Mouse (Mus musculus): Measurements from ENCODE around the gene Bcl11a. TPM values are rescaled to one million over a fixed set of nuclear protein-coding genes. Genes with fewer than 3 reads are reported as not detected.

The Bcl11a gene
- polyA plus RNA-seq, 1 experiment = 6.5 TPM

DNA sequence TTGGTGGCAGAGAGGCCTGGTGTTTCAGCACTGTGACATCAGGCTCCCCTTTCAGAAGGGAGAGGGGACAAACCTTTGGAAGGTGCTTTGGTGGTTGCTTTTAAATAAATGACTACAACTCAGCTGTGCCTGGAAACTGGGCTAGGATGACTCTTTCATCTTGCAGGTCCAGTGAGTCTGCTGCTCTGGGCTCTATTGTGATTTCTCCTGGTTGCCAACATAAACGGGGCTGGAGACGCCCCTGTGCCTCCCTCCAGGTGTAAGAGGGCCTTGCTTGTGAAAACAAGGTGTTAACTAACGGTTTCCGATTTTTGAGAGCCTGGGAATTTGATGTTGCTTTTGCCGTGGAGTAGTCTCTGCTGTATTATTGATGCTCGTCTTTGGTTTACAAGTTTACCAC lies 18.6 kb downstream of the Bcl11a start:
- Histone ChIP-seq H3K4me1 (ENCODE audit: control insufficient read depth, insufficient read depth, low read length) (no peaks in the 10 kb centered on the region), H3K36me3 (ENCODE audit: control insufficient read depth, insufficient read depth, low read length) (no peaks in the 10 kb centered on the region), H3K27me3 (ENCODE audit: control insufficient read depth, insufficient read depth, low read length) (no peaks in the 10 kb centered on the region), H3K4me3 (ENCODE audit: control insufficient read depth, low read depth, low read length) (no peak overlapping the region), H3K27ac (ENCODE audit: control insufficient read depth, insufficient read depth, low read depth, low read length) (no peak overlapping the region)
- TF ChIP-seq CTCF (IDR thresholded peaks at IDR 0.05; ENCODE audit: control insufficient read depth, insufficient read depth, insufficient replicate concordance, low read depth, low read length) (no peak), POLR2A (IDR thresholded peaks at IDR 0.05; ENCODE audit: control insufficient read depth, low read depth, low read length) (no peak)

DNA sequence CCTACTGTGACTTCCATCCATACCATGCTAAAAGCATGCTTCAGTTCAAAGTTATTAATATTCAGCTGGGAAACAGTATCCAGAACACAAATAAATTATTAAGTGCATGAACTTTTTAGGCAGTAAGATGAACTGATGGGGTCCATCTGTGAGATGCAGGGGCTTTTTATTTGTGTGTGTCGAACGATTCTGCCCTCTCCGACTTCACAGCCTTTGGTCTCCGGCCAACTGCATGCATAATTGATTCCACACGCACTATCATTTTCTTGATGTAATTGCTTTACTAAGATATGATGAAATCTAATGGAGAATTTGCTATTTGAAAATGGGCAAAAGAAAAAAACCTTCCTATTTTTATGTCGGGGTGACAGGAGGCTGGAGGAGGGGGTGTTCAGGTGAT lies 19.2 kb downstream of the Bcl11a start:
- H3K4me3 ChIP-seq (ENCODE audit: control insufficient read depth, low read depth, low read length) = no peak overlapping the region
- no peak for TF ChIP-seq CTCF (IDR thresholded peaks at IDR 0.05; ENCODE audit: control insufficient read depth, insufficient read depth, insufficient replicate concordance, low read depth, low read length)
- no peak for TF ChIP-seq POLR2A (IDR thresholded peaks at IDR 0.05; ENCODE audit: control insufficient read depth, low read depth, low read length)
- H3K27ac ChIP-seq (ENCODE audit: control insufficient read depth, insufficient read depth, low read depth, low read length) = no peak overlapping the region
- H3K4me1 ChIP-seq (ENCODE audit: control insufficient read depth, insufficient read depth, low read length) = no peaks in the 10 kb centered on the region
- no peaks in the 10 kb centered on the region for H3K36me3 ChIP-seq (ENCODE audit: control insufficient read depth, insufficient read depth, low read length)
- no peaks in the 10 kb centered on the region for H3K27me3 ChIP-seq (ENCODE audit: control insufficient read depth, insufficient read depth, low read length)

DNA sequence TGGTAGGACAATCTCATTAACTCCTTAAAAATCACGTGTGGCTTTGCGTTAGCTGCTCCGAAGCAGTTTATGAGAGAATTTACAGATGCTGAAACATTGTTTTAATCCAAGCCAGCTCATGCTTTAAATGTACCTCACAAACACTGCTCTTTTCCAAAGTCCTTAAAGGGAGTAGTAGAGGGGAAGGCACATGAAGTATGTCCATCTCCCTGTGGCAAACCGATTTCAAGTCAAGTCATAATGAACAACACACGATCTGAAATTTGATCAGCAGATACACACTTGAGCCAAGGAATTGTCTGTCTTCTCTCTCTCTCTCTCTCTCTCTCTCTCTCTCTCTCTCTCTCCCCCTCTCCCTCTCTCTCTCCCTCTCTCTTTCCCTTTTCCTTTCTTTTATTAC lies 20.2 kb downstream of the Bcl11a start:
- no peak for TF ChIP-seq POLR2A (IDR thresholded peaks at IDR 0.05; ENCODE audit: control insufficient read depth, low read depth, low read length)
- no peak for TF ChIP-seq CTCF (IDR thresholded peaks at IDR 0.05; ENCODE audit: control insufficient read depth, insufficient read depth, insufficient replicate concordance, low read depth, low read length)
- no peak overlapping the region for H3K27ac ChIP-seq (ENCODE audit: control insufficient read depth, insufficient read depth, low read depth, low read length)
- no peak overlapping the region for H3K4me3 ChIP-seq (ENCODE audit: control insufficient read depth, low read depth, low read length)
- no peaks in the 10 kb centered on the region for H3K27me3 ChIP-seq (ENCODE audit: control insufficient read depth, insufficient read depth, low read length)
- no peaks in the 10 kb centered on the region for H3K4me1 ChIP-seq (ENCODE audit: control insufficient read depth, insufficient read depth, low read length)
- no peaks in the 10 kb centered on the region for H3K36me3 ChIP-seq (ENCODE audit: control insufficient read depth, insufficient read depth, low read length)

DNA sequence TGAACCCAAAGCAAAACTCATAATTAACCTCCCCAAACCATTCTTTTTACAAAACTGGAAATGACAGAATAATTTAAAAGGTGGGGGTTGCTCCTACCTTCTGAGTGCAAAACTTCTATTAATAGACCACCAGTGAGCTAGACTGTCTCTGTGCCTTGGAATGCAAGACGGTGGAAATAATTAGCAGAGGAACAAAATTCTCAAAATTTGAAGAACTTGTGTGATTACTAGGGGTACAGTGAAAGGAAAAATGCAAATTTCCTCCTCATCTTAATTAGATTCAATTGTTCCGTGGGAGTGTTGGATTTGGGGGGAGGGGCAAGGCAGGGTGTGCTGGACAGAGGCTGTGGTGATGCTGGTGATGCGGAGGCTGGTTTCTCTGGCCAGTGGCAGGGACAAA lies 20.8 kb downstream of the Bcl11a start:
- H3K27me3 ChIP-seq (ENCODE audit: control insufficient read depth, insufficient read depth, low read length) = no peaks in the 10 kb centered on the region
- no peak overlapping the region for H3K27ac ChIP-seq (ENCODE audit: control insufficient read depth, insufficient read depth, low read depth, low read length)
- no peak overlapping the region for H3K4me3 ChIP-seq (ENCODE audit: control insufficient read depth, low read depth, low read length)
- no peak for TF ChIP-seq CTCF (IDR thresholded peaks at IDR 0.05; ENCODE audit: control insufficient read depth, insufficient read depth, insufficient replicate concordance, low read depth, low read length)
- no peak for TF ChIP-seq POLR2A (IDR thresholded peaks at IDR 0.05; ENCODE audit: control insufficient read depth, low read depth, low read length)
- no peaks in the 10 kb centered on the region for H3K36me3 ChIP-seq (ENCODE audit: control insufficient read depth, insufficient read depth, low read length)
- H3K4me1 ChIP-seq (ENCODE audit: control insufficient read depth, insufficient read depth, low read length) = 0 out of 2 replicates have a peak, but pooled peaks cover 2% of the 10 kb centered on the region

DNA sequence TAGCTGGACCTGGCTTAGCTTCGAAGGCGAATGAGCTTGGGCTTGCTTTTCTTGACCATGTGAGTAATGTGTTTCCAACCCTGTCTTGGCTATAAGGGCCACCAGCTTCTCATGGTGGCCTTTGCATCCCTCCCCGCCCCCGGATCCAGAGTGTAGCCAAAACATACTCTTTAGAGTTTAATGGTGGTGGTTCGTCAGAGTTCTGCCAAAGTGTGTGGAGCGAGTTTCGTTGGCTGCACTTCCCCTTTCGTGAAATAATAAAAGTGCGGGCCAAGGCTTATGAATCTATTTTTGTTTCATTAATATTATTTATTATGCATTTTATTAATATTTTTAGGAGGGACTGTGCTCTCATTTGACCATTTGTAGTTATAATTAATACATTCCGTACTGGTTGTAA lies 21.4 kb downstream of the Bcl11a start:
- Histone ChIP-seq H3K27ac (ENCODE audit: control insufficient read depth, insufficient read depth, low read depth, low read length) (no peak overlapping the region), H3K4me1 (ENCODE audit: control insufficient read depth, insufficient read depth, low read length) (0 out of 2 replicates have a peak, but pooled peaks cover 2% of the 10 kb centered on the region), H3K4me3 (ENCODE audit: control insufficient read depth, low read depth, low read length) (no peak overlapping the region), H3K36me3 (ENCODE audit: control insufficient read depth, insufficient read depth, low read length) (no peaks in the 10 kb centered on the region), H3K27me3 (ENCODE audit: control insufficient read depth, insufficient read depth, low read length) (no peaks in the 10 kb centered on the region)
- TF ChIP-seq POLR2A (IDR thresholded peaks at IDR 0.05; ENCODE audit: control insufficient read depth, low read depth, low read length) = no peak
- TF ChIP-seq CTCF (IDR thresholded peaks at IDR 0.05; ENCODE audit: control insufficient read depth, insufficient read depth, insufficient replicate concordance, low read depth, low read length) = no peak

DNA sequence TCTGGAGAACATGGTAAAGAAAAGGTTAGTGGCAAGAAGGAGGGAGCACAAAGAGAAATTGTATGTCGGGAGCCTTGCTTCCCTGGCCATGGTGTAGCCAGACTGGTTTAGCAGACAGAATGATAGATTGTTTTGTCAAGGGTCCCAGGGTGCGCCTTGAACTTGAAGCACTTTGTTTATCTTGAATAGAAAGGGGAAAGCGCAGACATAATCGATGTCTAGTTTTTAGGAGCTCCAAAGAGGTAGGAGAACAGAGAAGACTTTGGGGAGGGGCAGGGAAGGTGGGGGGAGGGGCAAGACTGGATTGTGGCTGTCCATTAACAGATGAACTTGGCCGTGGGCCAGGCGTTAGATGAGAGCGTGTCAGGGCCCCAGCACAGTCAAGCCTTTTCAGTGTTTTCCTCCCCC lies 22.0 kb downstream of the Bcl11a start:
- H3K4me1 ChIP-seq (ENCODE audit: control insufficient read depth, insufficient read depth, low read length) = 0 out of 2 replicates have a peak, but pooled peaks cover 2% of the 10 kb centered on the region
- H3K36me3 ChIP-seq (ENCODE audit: control insufficient read depth, insufficient read depth, low read length) = no peaks in the 10 kb centered on the region
- H3K27me3 ChIP-seq (ENCODE audit: control insufficient read depth, insufficient read depth, low read length) = no peaks in the 10 kb centered on the region
- no peak overlapping the region for H3K27ac ChIP-seq (ENCODE audit: control insufficient read depth, insufficient read depth, low read depth, low read length)
- H3K4me3 ChIP-seq (ENCODE audit: control insufficient read depth, low read depth, low read length) = no peak overlapping the region
- TF ChIP-seq CTCF (IDR thresholded peaks at IDR 0.05; ENCODE audit: control insufficient read depth, insufficient read depth, insufficient replicate concordance, low read depth, low read length) (no peak), POLR2A (IDR thresholded peaks at IDR 0.05; ENCODE audit: control insufficient read depth, low read depth, low read length) (no peak)

DNA sequence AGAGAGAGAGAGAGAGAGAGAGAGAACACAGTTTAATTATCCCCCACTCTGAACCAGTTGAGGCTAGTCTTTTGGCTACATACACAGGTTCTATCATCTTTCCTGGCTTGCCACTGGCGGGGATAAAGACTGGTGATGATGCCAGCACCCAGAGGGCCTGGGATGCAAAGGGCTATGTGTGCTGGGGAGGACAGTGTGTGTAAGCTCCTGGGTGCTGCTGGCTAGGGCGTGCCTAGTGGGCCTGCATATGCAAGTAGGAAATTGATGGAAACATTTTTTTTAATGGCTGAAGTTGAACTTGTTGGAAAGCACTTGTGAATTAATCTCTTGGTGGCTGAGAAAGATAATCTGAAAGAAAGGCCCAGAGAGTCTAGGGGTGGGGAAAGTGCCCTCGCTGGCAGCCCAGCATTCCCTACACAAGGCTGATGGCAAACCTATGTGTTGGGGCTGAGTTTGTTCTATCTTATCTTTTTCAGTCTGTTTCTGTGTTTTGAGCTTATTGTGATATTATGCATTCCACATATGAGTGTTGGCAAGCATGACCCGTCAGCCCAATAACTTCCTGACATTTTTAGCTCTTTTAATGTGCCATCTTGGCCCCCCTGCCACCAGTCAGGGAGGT lies 22.7 kb downstream of the Bcl11a start:
- no peak for TF ChIP-seq POLR2A (IDR thresholded peaks at IDR 0.05; ENCODE audit: control insufficient read depth, low read depth, low read length)
- no peak for TF ChIP-seq CTCF (IDR thresholded peaks at IDR 0.05; ENCODE audit: control insufficient read depth, insufficient read depth, insufficient replicate concordance, low read depth, low read length)
- Histone ChIP-seq H3K27ac (ENCODE audit: control insufficient read depth, insufficient read depth, low read depth, low read length) (no peak overlapping the region), H3K4me1 (ENCODE audit: control insufficient read depth, insufficient read depth, low read length) (0 out of 2 replicates have a peak, but pooled peaks cover 2% of the 10 kb centered on the region), H3K27me3 (ENCODE audit: control insufficient read depth, insufficient read depth, low read length) (no peaks in the 10 kb centered on the region), H3K36me3 (ENCODE audit: control insufficient read depth, insufficient read depth, low read length) (no peaks in the 10 kb centered on the region), H3K4me3 (ENCODE audit: control insufficient read depth, low read depth, low read length) (no peak overlapping the region)
